In the genomic region with DNA sequence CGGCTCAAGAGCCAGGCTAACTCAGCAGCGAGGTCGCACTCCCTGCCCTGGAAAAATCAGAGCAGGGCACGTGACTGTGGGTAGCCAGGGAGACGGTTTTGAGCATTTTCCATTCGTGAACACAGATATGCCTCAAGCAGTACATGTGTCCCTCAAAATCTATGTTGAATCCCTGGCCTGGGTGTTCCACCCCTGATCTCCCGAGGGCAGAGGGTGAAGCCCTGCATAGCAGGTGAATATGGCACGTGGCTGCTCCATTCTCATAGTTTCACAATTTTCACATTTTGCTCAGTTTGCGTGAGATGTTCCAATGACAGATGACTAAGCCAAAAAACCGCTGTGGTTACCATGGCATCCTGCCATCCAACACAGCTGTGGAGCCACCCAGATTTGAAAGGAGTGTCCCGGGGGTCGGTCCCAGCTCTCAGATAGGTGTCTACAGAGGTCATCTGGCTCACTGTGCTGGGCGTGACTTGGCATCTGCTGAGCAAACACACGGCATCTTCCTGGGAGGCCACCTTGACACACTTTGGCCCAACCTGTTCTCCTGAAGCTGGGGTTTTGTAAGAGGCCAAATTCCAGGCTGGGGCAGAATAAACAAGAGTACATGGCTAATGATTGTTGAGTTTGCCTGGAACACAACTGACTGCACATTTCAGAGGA, we compare ENCODE assay signal across 8 mouse cellular contexts. TPM values are rescaled to one million over a fixed set of nuclear protein-coding genes. Genes with fewer than 3 reads are reported as not detected.
A peak's percentile ranks its signal among the peaks of the same experiment; 100 is the strongest.
DNase-seq lines count a peak whose midpoint lies in the region; ATAC-seq and TF ChIP-seq lines count a peak whose summit lies in the region.

No protein-coding gene starts in this region.

- H3K36me3 ChIP-seq in kidney, adult 2 months (ENCODE audit: control insufficient read depth, insufficient read depth, low read length) = no peaks in the 10 kb centered on the region
- no peaks in the 10 kb centered on the region for H3K36me3 ChIP-seq in hindbrain, embryonic 16.5 days (ENCODE audit: control insufficient read depth, insufficient read depth, low read length)

- WGBS in kidney, adult 2 months = 21% methylated on average over 14 of the region's 14 CpGs
- 71% methylated on average over 14 of the region's 14 CpGs for WGBS in hindbrain, embryonic 16.5 days

- no peaks in the 10 kb centered on the region for H3K27me3 ChIP-seq in kidney, adult 2 months (replicated peaks; ENCODE audit: control insufficient read depth, insufficient read depth, low read length)
- H3K27me3 ChIP-seq in hindbrain, embryonic 16.5 days (replicated peaks; ENCODE audit: control insufficient read depth, insufficient read depth, low read length) = no peaks in the 10 kb centered on the region

- DNase-seq in B cell, adult 2 months = peak; percentile 19 to 27
- peak; percentile 78 for DNase-seq in NIH3T3 (ENCODE audit: low read depth)
- peak; percentile 67 to 73 for DNase-seq in cerebellum, postnatal 36 days
- DNase-seq in kidney, adult 2 months = peak; percentile 98
- peak; percentile 75 for DNase-seq in lung, postnatal 10 days
- DNase-seq in urinary bladder, postnatal 36 days (ENCODE audit: low spot score in 2 of 2) = peak; percentile 56 to 70
- DNase-seq in embryo, embryonic 10 days (ENCODE audit: low spot score) = no peak

- no peak for TF ChIP-seq POLR2A in kidney, adult 2 months (IDR thresholded peaks at IDR 0.05; ENCODE audit: low read depth, low read length)

- peaks cover 62% of the 10 kb centered on the region for H3K4me1 ChIP-seq in kidney, adult 2 months (ENCODE audit: control insufficient read depth, insufficient read depth, low read length)
- peaks cover 8% of the 10 kb centered on the region for H3K4me1 ChIP-seq in hindbrain, embryonic 16.5 days (ENCODE audit: control insufficient read depth, insufficient read depth, low read depth, low read length)

- no peak for TF ChIP-seq CTCF in kidney, adult 2 months (conservative IDR thresholded peaks at IDR 0.05; ENCODE audit: insufficient read depth, insufficient read length, low read depth, low read length)

- no peak overlapping the region for H3K4me2 ChIP-seq in hindbrain, embryonic 16.5 days (ENCODE audit: low read length)

- peak overlapping the region; percentile 98 for H3K27ac ChIP-seq in kidney, adult 2 months (ENCODE audit: insufficient read depth, low read depth, low read length)
- H3K27ac ChIP-seq in hindbrain, embryonic 16.5 days (ENCODE audit: low read depth, low read length) = no peak overlapping the region

- H3K9me3 ChIP-seq in hindbrain, embryonic 16.5 days (ENCODE audit: control insufficient read depth, low read length) = no peaks in the 10 kb centered on the region

- H3K9ac ChIP-seq in hindbrain, embryonic 16.5 days (ENCODE audit: low read depth, low read length) = no peak overlapping the region

- ATAC-seq in hindbrain, embryonic 16.5 days = no peak

- H3K4me3 ChIP-seq in kidney, adult 2 months (ENCODE audit: insufficient read depth, low read depth, low read length) = peak overlapping the region; percentile 51
- no peak overlapping the region for H3K4me3 ChIP-seq in hindbrain, embryonic 16.5 days (ENCODE audit: low read length)

RNA-seq across cellular contexts. Expression of a gene that starts 47.4 kb away (rescaled TPM):
- 27.2 and 30.0 TPM in 2 replicates for polyA plus RNA-seq in kidney, adult 2 months (2012; rRNA removed)
- 14.5 and 17.9 TPM in 2 replicates for polyA plus RNA-seq in hindbrain, embryonic 16.5 days (2015; fragmentation: Nextera tagmentation; extraction: Ambion mirVana)
